Mouse (Mus musculus) kidney, embryonic 14.5 days (tissue): ENCODE results near the gene Spaca7. TPM values are rescaled to one million over a fixed set of nuclear protein-coding genes. Genes with fewer than 3 reads are reported as not detected.

Experiments
- ATAC-seq: fragments of 200-750 bp; cut with Nextera tagmentation; 2 replicates; pipeline ENCODE4 v1.8.0; 2017; ENCODE audit warnings: moderate number of reproducible peaks, mild to moderate bottlenecking, moderate TSS enrichment, moderate library complexity; ENCODE audit not compliant: low FRiP score, low TSS enrichment
- H3K27ac ChIP-seq: fragments of 300-500 bp; sonication (generic); 2 replicates; pipeline ENCODE4 v1.5.1; 2014; ENCODE audit warnings: low read depth, mild to moderate bottlenecking, low read length, moderate library complexity, mixed read lengths
- H3K27me3 ChIP-seq: fragments of 300-500 bp; sonication (generic); 2 replicates; pipeline ENCODE4 v1.6.1; 2014; ENCODE audit warnings: mild to moderate bottlenecking, low read length; ENCODE audit not compliant: control insufficient read depth, insufficient read depth
- H3K36me3 ChIP-seq: fragments of 300-500 bp; sonication (generic); 2 replicates; pipeline ENCODE4 v1.6.1; 2014; ENCODE audit warnings: low read length, mixed read lengths; ENCODE audit not compliant: control insufficient read depth, insufficient read depth
- H3K4me1 ChIP-seq: fragments of 300-500 bp; sonication (generic); 2 replicates; pipeline ENCODE4 v1.6.1; 2014; ENCODE audit warnings: low read length, mixed read lengths; ENCODE audit not compliant: control insufficient read depth, insufficient read depth
- H3K4me2 ChIP-seq: fragments of 300-500 bp; sonication (generic); replicated peaks from 2 replicates; pipeline ENCODE4 v1.6.1; 2014; ENCODE audit warnings: low read depth, mild to moderate bottlenecking, low read length
- H3K4me3 ChIP-seq: fragments of 300-500 bp; sonication (generic); 2 replicates; pipeline ENCODE4 v1.5.1; 2014; ENCODE audit warnings: mild to moderate bottlenecking, low read length
- H3K9ac ChIP-seq: fragments of 300-500 bp; sonication (generic); 2 replicates; pipeline ENCODE4 v1.6.1; 2014; ENCODE audit warnings: low read depth, mild to moderate bottlenecking, low read length, moderate library complexity
- H3K9me3 ChIP-seq: fragments of 300-500 bp; sonication (generic); 2 replicates; pipeline ENCODE4 v1.6.1; 2016; ENCODE audit warnings: low read length; ENCODE audit not compliant: control insufficient read depth
- WGBS: fragments of 180-500 bp; shearing (Covaris S2); extraction: QIAGEN DNeasy Blood & Tissue Kit; methylation state at CpG from one replicate; pipeline ENCODE4 v1.1.7; 2014; 5-methylcytosine and 5-hydroxymethylcytosine counted together
- polyA plus RNA-seq: library from polyadenylated mRNA; unstranded; fragments of >200 nt; fragmentation: Nextera tagmentation; extraction: Ambion mirVana; gene quantifications from 2 replicates; pipeline ENCODE4 v1.2.1, GENCODE M21; 2014

Gene Spaca7
- polyA plus RNA-seq, 1 experiment from 2014 or later = 0.69 TPM

DNA sequence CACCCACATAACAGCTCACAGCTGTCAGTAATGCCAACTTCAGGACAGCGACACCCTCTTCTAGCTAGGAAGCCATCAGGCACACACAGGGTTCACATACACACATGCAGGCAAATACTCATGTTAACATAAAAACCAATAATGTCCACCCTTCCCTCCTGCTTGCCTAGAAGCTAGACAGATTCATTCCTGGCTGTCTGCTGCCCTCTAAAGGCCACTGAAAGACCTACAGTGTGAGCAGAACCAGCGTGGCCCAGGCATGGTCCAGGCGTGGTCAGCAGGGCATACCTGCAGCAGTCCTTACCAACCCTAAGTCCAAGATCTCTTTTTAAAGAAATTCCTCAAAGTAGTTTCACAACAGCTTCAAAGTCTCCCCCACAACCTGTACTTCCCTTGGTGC is 56.2 kb downstream of the Spaca7 start:
- Histone ChIP-seq H3K9ac (no peak overlapping the region), H3K4me3 (no peak overlapping the region), H3K36me3 (peaks cover 62% of the 10 kb centered on the region), H3K4me2 (no peak overlapping the region), H3K27ac (no peak overlapping the region), H3K27me3 (no peaks in the 10 kb centered on the region), H3K4me1 (no peaks in the 10 kb centered on the region), H3K9me3 (no peaks in the 10 kb centered on the region)
- 43% methylated on average over 3 of the region's 3 CpGs for WGBS
- ATAC-seq = no peak

DNA sequence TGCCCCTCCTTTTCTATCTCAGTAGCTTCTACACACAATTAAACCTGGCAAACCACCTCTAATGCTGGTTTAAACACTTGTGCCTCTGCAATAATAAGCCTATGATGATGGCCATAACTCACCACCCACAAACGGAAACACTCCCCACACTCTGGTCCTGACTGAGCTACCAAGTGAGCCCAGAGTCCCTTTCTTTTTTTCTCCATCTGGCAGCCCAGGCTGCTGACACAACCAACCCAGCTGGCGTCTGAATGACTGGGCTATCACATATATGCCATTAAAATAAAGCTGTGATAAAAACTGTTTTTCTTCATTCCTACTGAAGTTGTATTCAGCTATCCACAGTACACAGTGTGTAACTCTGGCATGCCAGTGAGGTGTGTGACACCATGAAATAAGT is 62.5 kb downstream of the Spaca7 start:
- no peak for ATAC-seq
- Histone ChIP-seq H3K4me2 (no peak overlapping the region), H3K9me3 (no peaks in the 10 kb centered on the region), H3K4me1 (no peaks in the 10 kb centered on the region), H3K27me3 (no peaks in the 10 kb centered on the region), H3K9ac (no peak overlapping the region), H3K4me3 (no peak overlapping the region), H3K27ac (no peak overlapping the region), H3K36me3 (peaks cover 78% of the 10 kb centered on the region)
- 60% methylated on average over 2 of the region's 2 CpGs for WGBS

DNA sequence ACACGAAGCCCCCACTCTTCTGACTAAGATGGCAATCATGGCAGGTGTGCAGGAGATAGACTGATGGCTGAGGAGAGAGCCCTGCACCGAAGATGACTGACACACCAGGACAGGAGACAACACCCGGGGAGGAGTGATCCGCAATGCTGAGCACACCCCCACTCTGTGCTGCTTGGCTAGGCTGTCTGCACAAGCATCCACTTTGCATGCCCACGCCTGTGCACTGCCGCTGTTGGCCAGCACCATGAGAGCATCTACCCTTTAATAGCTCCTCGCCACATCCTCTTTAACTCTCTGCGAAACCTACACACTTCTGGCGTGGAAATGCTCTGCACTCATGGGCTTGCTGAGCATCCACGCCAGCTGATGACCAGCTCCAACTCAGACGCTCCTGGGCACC is 65.6 kb downstream of the Spaca7 start:
- Histone ChIP-seq H3K9ac (no peak overlapping the region), H3K4me1 (no peaks in the 10 kb centered on the region), H3K4me2 (no peak overlapping the region), H3K27me3 (no peaks in the 10 kb centered on the region), H3K9me3 (no peaks in the 10 kb centered on the region), H3K36me3 (peaks cover 74% of the 10 kb centered on the region), H3K27ac (no peak overlapping the region), H3K4me3 (no peak overlapping the region)
- WGBS = 95% methylated on average over 11 of the region's 11 CpGs
- no peak for ATAC-seq

- Histone ChIP-seq H3K9ac (no peak overlapping the region), H3K9me3 (no peaks in the 10 kb centered on the region), H3K4me3 (no peak overlapping the region), H3K4me2 (no peak overlapping the region), H3K27ac (no peak overlapping the region), H3K4me1 (no peaks in the 10 kb centered on the region), H3K36me3 (peaks cover 67% of the 10 kb centered on the region), H3K27me3 (no peaks in the 10 kb centered on the region)
- 79% methylated on average over 6 of the region's 6 CpGs for WGBS
- ATAC-seq = no peak
Measured at GRCm38 (mm10) chr8:12641527-12641926, 68.7 kb downstream of the Spaca7 start.

- Histone ChIP-seq H3K4me1 (no peaks in the 10 kb centered on the region), H3K4me2 (no peak overlapping the region), H3K27me3 (no peaks in the 10 kb centered on the region), H3K9ac (no peak overlapping the region), H3K4me3 (no peak overlapping the region), H3K27ac (no peak overlapping the region), H3K36me3 (peaks cover 63% of the 10 kb centered on the region), H3K9me3 (no peaks in the 10 kb centered on the region)
- no peak for ATAC-seq
- 93% methylated on average over 8 of the region's 8 CpGs for WGBS
Measured at GRCm38 (mm10) chr8:12644341-12644740, 71.5 kb downstream of the Spaca7 start.

DNA sequence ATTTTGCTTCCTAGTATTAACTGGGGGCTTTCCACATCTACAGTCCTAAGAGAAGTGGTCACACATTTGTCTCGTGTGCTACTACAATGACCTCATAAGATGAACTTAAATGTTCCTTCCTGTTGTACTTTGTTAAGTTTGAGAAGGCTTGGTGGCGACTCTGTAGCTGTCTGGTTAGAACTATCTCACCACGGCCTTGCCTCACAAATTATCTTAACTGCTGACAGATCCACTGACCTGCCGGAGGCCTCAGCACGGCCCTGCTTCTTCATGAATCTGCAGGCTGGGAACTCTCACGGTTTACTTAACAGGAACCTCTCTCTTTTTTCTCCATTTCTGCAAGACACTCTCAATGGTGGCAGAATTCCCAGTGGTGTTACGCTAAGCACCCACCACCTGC is 72.1 kb downstream of the Spaca7 start:
- no peak overlapping the region for H3K9ac ChIP-seq
- H3K27ac ChIP-seq = no peak overlapping the region
- no peaks in the 10 kb centered on the region for H3K27me3 ChIP-seq
- peaks cover 63% of the 10 kb centered on the region for H3K36me3 ChIP-seq
- no peaks in the 10 kb centered on the region for H3K4me1 ChIP-seq
- no peaks in the 10 kb centered on the region for H3K9me3 ChIP-seq
- H3K4me2 ChIP-seq = no peak overlapping the region
- no peak overlapping the region for H3K4me3 ChIP-seq
- ATAC-seq = no peak
- WGBS = 32% methylated on average over 7 of the region's 7 CpGs

DNA sequence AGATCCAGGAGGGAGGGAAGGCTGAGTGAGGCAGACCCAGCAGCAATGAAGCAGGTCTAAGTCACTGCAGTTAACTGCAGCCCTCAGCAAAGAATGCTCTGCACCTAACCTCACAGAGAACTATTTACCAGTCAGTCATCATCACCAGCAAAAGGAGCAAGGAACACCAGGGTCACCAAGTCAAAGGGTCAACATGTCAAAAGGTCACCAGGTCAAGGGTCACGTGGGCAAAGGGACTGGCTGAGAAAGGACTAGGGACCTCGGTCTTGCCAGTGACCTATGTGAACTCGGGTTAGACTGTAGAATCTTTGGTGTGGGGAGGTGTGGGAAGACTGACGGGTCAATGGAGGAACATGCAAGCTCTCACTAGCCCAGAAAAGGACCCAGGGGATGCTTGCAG is 73.7 kb downstream of the Spaca7 start:
- no peaks in the 10 kb centered on the region for H3K9me3 ChIP-seq
- no peak overlapping the region for H3K4me2 ChIP-seq
- H3K9ac ChIP-seq = no peak overlapping the region
- H3K4me1 ChIP-seq = no peaks in the 10 kb centered on the region
- H3K27me3 ChIP-seq = no peaks in the 10 kb centered on the region
- no peak for ATAC-seq
- peaks cover 67% of the 10 kb centered on the region for H3K36me3 ChIP-seq
- H3K27ac ChIP-seq = no peak overlapping the region
- WGBS = 71% methylated on average over 4 of the region's 4 CpGs
- H3K4me3 ChIP-seq = no peak overlapping the region

- 88% methylated on average over 4 of the region's 4 CpGs for WGBS
- Histone ChIP-seq H3K36me3 (peaks cover 74% of the 10 kb centered on the region), H3K4me3 (no peak overlapping the region), H3K9ac (no peak overlapping the region), H3K27ac (no peak overlapping the region), H3K4me1 (no peaks in the 10 kb centered on the region), H3K4me2 (no peak overlapping the region), H3K27me3 (no peaks in the 10 kb centered on the region), H3K9me3 (no peaks in the 10 kb centered on the region)
- ATAC-seq = no peak
Measured at GRCm38 (mm10) chr8:12648951-12649350, 76.1 kb downstream of the Spaca7 start.
